Comparison of ENCODE assay signal across 8 mouse cellular contexts in the genomic region with DNA sequence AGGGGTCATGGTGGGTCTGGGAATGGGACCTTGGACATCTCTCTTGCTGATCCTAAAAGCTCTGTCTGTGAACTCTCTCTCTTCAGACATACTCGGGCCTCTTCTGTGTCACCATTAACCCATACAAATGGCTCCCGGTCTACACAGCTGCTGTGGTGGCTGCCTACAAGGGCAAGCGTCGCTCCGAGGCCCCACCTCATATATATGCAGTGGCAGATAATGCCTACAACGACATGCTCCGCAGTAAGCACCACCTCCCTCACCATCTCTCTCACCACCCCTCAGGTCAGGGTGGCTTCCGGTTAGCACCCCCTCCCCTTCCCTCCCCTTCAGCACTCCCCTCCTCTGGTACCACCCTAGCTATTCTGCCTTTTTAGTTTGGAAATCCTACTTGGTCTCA. TPM values are rescaled to one million over a fixed set of nuclear protein-coding genes. Genes with fewer than 3 reads are reported as not detected.
DNase-seq lines count a peak whose midpoint lies in the region; ATAC-seq and TF ChIP-seq lines count a peak whose summit lies in the region.

No protein-coding gene starts in this region.

- ATAC-seq in kidney, postnatal 0 days (replicated peaks; ENCODE audit: low FRiP score, low read depth): no peak
- ATAC-seq in erythroblast, adult 5-6 weeks (replicated peaks; ENCODE audit: low FRiP score, poor library complexity, severe bottlenecking): peak; percentile 4; the same call in 1 of the 2 replicates
- ATAC-seq in limb, embryonic 12.5 days (ENCODE audit: insufficient number of reproducible peaks, insufficient read depth, low FRiP score, low TSS enrichment, low read depth): no peak
- ATAC-seq in neural tube, embryonic 13.5 days (ENCODE audit: low read depth): no peak
- ATAC-seq in megakaryocyte-erythroid progenitor cell, adult 5-6 weeks (replicated peaks; ENCODE audit: low FRiP score, low TSS enrichment, poor library complexity, severe bottlenecking): no peak

- no peaks in the 10 kb centered on the region; the same call in 1 of the 2 replicates for H3K4me1 ChIP-seq in kidney, postnatal 0 days (replicated peaks; ENCODE audit: insufficient read depth, low read length)
- H3K4me1 ChIP-seq in limb, embryonic 12.5 days (replicated peaks): 0 out of 2 replicates have a peak, but pooled peaks cover 5% of the 10 kb centered on the region
- H3K4me1 ChIP-seq in neural tube, embryonic 13.5 days (replicated peaks): peaks cover 10% of the 10 kb centered on the region

- H3K27ac ChIP-seq in kidney, postnatal 0 days: no peak overlapping the region
- H3K27ac ChIP-seq in limb, embryonic 12.5 days: no peak overlapping the region
- H3K27ac ChIP-seq in neural tube, embryonic 13.5 days (replicated peaks): no peak overlapping the region

- H3K4me2 ChIP-seq in kidney, postnatal 0 days (ENCODE audit: low read length): peak overlapping the region; percentile 47; the same call in 1 of the 2 replicates
- H3K4me2 ChIP-seq in limb, embryonic 12.5 days: peak overlapping the region; percentile 55
- H3K4me2 ChIP-seq in neural tube, embryonic 13.5 days: peak overlapping the region; percentile 50

- no peaks in the 10 kb centered on the region for H3K9me3 ChIP-seq in kidney, postnatal 0 days (replicated peaks; ENCODE audit: low read length)
- H3K9me3 ChIP-seq in limb, embryonic 12.5 days: no peaks in the 10 kb centered on the region
- no peaks in the 10 kb centered on the region for H3K9me3 ChIP-seq in neural tube, embryonic 13.5 days

- no peak overlapping the region for H3K4me3 ChIP-seq in kidney, postnatal 0 days (replicated peaks; ENCODE audit: low read depth, low read length)
- peak overlapping the region; percentile 31; the same call in 1 of the 2 replicates for H3K4me3 ChIP-seq in limb, embryonic 12.5 days (replicated peaks)
- no peak overlapping the region for H3K4me3 ChIP-seq in neural tube, embryonic 13.5 days

- intact Hi-C loops in left cerebral cortex, postnatal 4 days (cut with DNase I): no loop called here

- H3K9ac ChIP-seq in kidney, postnatal 0 days (ENCODE audit: low read depth, low read length): no peak overlapping the region
- H3K9ac ChIP-seq in limb, embryonic 12.5 days (replicated peaks): no peak overlapping the region
- no peak overlapping the region for H3K9ac ChIP-seq in neural tube, embryonic 13.5 days

- H3K36me3 ChIP-seq in kidney, postnatal 0 days (ENCODE audit: insufficient read depth, low read length): no peaks in the 10 kb centered on the region
- H3K36me3 ChIP-seq in limb, embryonic 12.5 days: no peaks in the 10 kb centered on the region
- no peaks in the 10 kb centered on the region for H3K36me3 ChIP-seq in neural tube, embryonic 13.5 days

- 72% methylated on average over 8 of the region's 8 CpGs for WGBS in kidney, postnatal 0 days
- WGBS in limb, embryonic 12.5 days: 61% methylated on average over 8 of the region's 8 CpGs
- 76% methylated on average over 8 of the region's 8 CpGs for WGBS in neural tube, embryonic 13.5 days

- DNase-seq in kidney, postnatal 0 days (ENCODE audit: low spot score): no peak
- DNase-seq in kidney, postnatal 25 days: no peak
- no peak for DNase-seq in frontal cortex, adult 2 months (ENCODE audit: extremely low spot score in 1 of 2, low spot score in 1 of 2)
- no peak for DNase-seq in left cerebral cortex, postnatal 4 days

- TF ChIP-seq CTCF in kidney, postnatal 0 days (IDR thresholded peaks at IDR 0.05; ENCODE audit: low read depth): no peak

- H3K27me3 ChIP-seq in kidney, postnatal 0 days (ENCODE audit: insufficient read depth, low read length): no peaks in the 10 kb centered on the region
- peaks cover 26% of the 10 kb centered on the region for H3K27me3 ChIP-seq in limb, embryonic 12.5 days
- peaks cover 6% of the 10 kb centered on the region; the same call in 1 of the 2 replicates for H3K27me3 ChIP-seq in neural tube, embryonic 13.5 days

RNA-seq across cellular contexts. Expression of a gene that starts 2.9 kb away (rescaled TPM):
- polyA plus RNA-seq in kidney, postnatal 0 days (2015; fragmentation: Nextera tagmentation; extraction: Ambion mirVana): 0.37 and 0.47 TPM in 2 replicates
- not detected in 2 replicates for total RNA-seq in erythroblast, adult 5-6 weeks (2015; ENCODE audit: low replicate concordance)
- 0.14 TPM in 1 of 2 replicates, not detected in the other for total RNA-seq in erythroblast, adult 5-6 weeks (2017; ENCODE audit: low replicate concordance)
- 1.9 and 2.1 TPM in 2 replicates for polyA plus RNA-seq in limb, embryonic 12.5 days (2016; fragmentation: Nextera tagmentation; extraction: Ambion mirVana)
- 0.50 and 0.90 TPM in 2 replicates for polyA plus RNA-seq in neural tube, embryonic 13.5 days (2015; fragmentation: Nextera tagmentation; extraction: Ambion mirVana)
- polyA plus RNA-seq in frontal cortex, adult 2 months (2012; rRNA removed): 5.8 and 6.0 TPM in 2 replicates
- not detected in 2 replicates for total RNA-seq in megakaryocyte-erythroid progenitor cell, adult 5-6 weeks (2014; fragmentation: Nextera tagmentation)
- total RNA-seq in megakaryocyte-erythroid progenitor cell, adult 5-6 weeks (2017): not detected in 2 replicates
- total RNA-seq in left cerebral cortex, postnatal 4 days (2021): 1 to 10 TPM; 1.2 to 3.6 TPM

RNA-seq across cellular contexts. Expression of a gene that starts 21.3 kb away (rescaled TPM):
- polyA plus RNA-seq in kidney, postnatal 0 days (2015; fragmentation: Nextera tagmentation; extraction: Ambion mirVana): 114 and 129 TPM in 2 replicates
- 6.5 and 7.1 TPM in 2 replicates for total RNA-seq in erythroblast, adult 5-6 weeks (2015; ENCODE audit: low replicate concordance)
- total RNA-seq in erythroblast, adult 5-6 weeks (2017; ENCODE audit: low replicate concordance): 3.6 and 8.5 TPM in 2 replicates
- 23.8 and 23.9 TPM in 2 replicates for polyA plus RNA-seq in limb, embryonic 12.5 days (2016; fragmentation: Nextera tagmentation; extraction: Ambion mirVana)
- polyA plus RNA-seq in neural tube, embryonic 13.5 days (2015; fragmentation: Nextera tagmentation; extraction: Ambion mirVana): 15.4 and 15.8 TPM in 2 replicates
- 13.9 and 15.4 TPM in 2 replicates for polyA plus RNA-seq in frontal cortex, adult 2 months (2012; rRNA removed)
- 20.2 and 27.0 TPM in 2 replicates for total RNA-seq in megakaryocyte-erythroid progenitor cell, adult 5-6 weeks (2014; fragmentation: Nextera tagmentation)
- total RNA-seq in megakaryocyte-erythroid progenitor cell, adult 5-6 weeks (2017): 18.9 and 23.2 TPM in 2 replicates
- total RNA-seq in left cerebral cortex, postnatal 4 days (2021): 10 to 100 TPM in 1 of 2 experiments, 1 to 10 TPM in 1; 9.4 to 11.9 TPM
